Mouse (Mus musculus): ENCODE data around the gene Mapk14.

The Mapk14 gene

DNA sequence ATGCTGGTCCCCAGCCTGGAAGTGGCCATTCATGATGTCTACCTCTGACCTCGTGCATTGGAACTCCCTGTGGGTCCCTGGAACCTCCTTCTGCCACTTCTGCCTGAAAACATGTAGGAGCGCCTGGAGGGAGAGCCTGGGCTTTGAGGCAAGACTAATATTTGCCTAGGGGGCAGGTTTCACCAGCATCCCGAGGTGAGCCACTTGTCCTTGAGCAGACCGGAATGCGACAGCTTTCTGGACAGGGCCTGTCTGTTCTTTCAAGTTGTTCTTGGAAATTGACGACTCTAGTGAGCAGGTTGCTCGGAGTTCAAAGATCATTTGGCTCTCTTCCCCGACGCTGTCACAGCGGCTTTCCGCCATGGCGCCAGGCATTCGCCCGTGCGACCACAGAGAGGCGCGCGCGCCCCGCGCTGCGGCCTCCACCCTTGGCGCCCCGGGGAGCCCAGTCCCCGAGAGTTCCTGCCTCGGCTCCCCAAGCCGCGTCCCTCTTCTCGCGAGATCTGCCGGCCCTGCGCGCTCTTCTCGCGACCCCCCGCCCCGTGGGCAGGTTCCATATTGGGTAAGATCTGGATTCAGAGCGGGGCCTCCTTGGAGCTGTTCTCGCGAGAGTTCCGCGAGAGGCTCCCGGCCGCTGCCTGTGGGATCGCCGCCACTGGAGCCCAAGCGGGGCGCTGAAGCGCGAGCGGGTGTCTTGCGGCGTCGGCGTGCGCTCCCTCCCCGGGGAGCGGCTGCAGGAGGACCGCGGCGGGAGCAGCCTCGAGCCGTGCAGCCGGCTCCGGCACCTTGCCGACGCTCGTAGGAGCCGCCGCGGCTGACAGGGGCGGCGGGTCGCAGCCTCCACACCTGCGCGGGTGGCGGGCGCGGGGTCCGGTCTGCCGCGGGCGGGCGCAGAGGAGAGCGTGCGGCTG is at the start of gene Mapk14:
Gene Mapk14, plus strand, starts transcription at position 554 of the 911 bp plus-strand sequence.
- DNase-seq (ENCODE audit: low spot score) = peak; percentile 100

DNA sequence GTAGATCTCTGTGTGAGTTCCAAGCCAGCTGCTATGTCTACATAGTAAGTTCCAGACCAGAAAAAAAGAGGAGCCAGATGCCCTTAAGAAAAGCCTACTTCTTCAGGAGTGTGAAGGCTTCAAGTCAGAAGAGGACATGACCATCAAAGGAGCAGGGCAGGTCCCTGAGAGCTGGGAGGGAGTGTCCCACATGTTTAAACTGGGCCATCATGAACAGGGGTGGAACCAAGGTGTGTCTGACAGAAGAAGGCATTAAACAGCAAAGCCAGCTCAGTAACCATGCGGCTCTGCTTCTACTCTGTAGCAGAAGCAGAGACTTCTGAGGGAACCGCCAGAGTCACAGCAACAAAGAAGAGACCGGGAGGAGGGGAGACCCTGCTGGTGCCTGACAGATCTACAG is 47.4 kb upstream of the Mapk14 start:
- no peak for DNase-seq (ENCODE audit: low spot score)

DNA sequence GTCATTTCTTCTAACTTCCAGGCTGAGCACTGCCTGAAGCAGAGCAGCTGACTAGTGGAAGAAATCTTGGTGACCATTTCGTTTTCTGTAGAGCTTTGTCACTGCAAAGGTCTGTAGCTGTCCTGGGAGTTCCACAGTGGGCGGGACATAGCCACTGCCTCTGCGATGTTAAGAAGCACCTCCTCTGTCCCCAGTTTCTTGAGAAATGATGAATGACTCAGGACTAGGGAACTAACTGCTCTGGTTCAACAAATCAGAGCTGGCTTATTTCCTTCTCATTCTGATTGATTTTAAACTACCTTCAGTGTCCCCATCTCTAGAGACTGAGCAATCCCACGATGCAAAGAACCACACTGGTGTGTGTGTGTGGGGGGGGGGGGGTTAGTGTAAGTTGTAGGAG is 47.0 kb upstream of the Mapk14 start:
- no peak for DNase-seq (ENCODE audit: low spot score)

DNA sequence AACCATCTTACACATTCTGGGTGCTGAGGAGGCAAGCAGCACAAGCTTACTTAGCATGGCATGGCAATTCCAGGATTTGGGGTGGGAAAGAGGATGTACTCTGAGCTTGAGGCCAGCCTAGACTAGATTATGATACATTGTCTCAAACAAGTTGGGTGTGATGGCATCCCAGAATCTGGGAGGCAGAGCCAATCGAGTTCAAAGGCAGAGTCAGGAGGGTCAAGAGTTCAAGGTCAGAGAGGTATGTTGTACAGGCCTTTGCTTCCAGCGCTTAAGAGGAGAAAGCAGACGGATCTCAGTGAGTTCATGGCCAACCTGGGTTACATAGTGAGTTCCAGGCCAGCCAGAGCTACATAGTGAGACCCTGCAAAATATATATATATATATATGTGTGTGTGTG is 44.9 kb upstream of the Mapk14 start:
- DNase-seq (ENCODE audit: low spot score) = no peak

DNA sequence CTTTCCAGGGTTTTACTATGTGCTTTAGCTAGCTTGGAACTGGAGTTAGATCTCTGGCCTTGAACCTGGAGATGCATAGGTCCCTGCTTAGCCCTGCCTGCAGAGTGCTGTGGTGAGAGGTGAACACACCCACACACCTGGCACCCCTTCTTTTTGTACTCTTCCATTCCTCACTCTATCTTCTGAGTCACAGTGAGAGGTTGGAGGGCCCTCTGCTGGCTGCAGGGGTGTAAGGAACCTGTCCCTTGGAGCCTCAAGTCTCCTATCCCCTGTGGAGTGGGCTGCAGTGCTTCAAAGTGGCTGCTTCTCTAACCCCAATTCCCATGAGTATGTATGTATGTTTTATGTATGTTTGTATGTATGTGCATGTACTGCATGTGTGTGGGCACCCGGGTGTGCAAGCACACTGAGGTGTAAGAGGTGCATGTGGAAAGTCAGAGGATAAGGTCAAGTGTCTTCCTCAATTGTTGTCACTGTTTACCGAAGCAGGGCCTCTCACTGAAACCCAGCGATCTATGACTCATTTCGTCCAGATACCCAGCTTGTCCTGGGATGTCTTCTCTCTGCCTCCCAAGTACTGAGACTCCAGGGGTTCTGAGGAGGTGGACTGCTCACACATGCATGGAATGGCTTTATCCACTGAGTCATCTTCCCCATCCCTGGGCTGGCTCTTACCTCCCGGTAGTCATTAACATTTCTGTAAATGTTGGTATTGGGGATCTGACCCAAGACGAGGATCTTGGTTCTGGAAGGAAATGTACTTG is 42.3 kb upstream of the Mapk14 start:
- peak; percentile 54 for DNase-seq (ENCODE audit: low spot score)

DNA sequence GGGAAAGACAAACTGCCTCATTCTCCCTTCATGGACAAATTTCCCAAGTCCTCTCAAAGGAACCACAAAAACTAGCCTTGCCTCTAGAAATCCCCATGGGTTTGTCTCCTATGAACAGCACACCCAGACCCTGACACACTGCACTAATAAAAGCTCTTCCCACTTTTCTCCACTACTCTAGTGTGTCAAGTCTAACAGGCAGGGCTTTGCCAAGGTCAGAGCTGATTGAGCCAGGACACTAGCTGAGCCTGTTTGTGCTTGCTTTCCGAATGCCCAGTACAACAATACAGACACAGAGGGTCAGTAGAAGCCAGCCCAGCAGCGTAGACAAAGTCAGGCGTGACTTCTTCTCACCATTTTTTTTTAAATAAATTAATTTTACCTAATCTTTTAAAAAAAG is 40.9 kb upstream of the Mapk14 start:
- DNase-seq (ENCODE audit: low spot score) = no peak

DNA sequence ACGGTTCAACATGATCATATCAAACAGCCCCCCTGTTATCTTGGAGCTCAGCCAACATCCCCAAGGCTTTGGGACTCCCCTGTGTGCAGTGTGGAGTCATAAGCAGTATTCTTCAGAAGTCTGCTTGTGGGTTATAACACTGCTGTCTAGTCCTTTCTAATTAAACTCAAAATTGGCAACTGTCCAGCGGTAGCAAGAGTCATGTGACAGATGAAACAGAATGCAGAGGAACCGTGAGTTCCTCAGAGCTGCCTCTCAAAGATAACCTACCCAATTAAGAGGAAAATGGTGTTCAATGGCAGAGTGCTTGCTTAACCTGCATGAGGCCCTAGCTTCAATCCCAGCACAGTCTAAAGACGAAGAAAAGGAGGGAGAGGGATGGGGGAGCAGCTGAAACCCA is 33.2 kb upstream of the Mapk14 start:
- DNase-seq (ENCODE audit: low spot score) = no peak

DNA sequence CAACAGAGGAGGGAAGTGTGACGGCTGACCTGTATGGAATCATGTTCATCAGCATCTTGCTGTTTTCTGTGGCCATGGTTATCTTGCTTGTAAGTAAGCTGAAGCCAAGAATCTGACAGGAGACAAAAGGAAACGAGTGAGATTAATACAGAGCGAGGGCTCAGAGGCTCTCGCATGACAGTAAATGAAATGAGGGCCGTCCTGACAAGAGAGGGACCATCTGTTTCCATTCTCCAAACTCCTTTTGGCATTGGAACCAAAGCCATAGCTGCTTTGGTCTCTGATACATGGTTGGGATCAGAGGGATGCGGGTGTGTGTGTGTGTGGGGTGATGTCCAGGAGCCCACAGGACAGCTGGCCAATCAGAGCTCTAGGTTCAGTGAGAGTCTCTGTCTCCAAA is 31.6 kb upstream of the Mapk14 start:
- no peak for DNase-seq (ENCODE audit: low spot score)

DNA sequence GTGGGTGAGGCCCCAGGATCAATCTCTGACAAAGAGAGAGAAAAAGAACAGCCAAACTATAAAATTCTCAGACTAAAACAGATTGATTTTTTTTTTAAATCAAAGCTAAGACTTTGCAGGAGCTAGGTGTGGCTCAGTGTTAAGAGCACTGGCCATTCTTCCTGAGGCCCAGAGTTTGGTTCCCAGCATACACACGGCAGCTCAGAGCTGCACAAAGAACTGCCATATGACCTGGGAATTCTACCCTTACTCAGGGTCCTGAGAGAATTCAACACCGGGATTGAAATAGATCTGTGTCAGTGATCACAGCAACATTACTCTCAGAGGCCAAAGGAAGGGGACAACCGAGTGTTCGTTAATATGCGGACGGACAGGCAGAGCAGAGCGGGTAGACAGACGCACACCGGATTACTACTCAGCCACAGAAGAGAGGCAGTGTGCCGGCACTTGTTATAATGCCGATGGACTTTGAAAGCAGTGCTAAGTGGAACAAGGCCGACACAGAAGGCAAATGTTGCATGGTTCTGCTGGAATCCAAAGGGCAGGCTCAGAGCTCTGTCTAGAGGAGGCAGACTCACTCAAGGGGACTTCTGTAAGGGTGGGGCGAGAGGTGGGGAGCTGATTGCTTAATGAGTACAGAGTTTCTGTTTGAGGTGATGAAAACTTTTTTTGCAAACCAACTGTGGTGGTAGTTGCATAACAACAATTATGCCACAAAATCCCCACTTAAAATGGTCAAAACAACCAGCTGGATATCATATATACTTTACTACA is 8.6 kb upstream of the Mapk14 start:
- no peak for DNase-seq (ENCODE audit: low spot score)

DNA sequence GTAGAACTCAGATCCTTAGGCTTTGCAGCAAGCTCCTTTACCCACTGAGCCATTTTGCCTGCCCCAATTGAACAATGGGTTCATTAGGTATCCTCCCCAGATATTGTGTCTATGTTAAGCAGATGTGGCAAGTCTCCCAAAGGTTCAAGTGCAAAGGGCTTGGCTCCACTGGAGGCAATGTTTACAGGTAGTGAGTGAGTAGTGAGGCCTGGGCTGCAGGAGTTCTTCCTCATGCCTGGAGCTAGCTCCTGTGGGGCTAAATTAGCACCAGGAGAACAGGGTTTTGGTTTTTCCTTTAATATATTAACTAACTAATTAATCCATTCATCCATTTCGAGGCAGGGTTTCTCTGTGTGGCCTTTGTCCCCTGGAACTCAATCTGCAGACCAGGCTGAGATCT is 7.5 kb upstream of the Mapk14 start:
- DNase-seq (ENCODE audit: low spot score) = no peak

DNA sequence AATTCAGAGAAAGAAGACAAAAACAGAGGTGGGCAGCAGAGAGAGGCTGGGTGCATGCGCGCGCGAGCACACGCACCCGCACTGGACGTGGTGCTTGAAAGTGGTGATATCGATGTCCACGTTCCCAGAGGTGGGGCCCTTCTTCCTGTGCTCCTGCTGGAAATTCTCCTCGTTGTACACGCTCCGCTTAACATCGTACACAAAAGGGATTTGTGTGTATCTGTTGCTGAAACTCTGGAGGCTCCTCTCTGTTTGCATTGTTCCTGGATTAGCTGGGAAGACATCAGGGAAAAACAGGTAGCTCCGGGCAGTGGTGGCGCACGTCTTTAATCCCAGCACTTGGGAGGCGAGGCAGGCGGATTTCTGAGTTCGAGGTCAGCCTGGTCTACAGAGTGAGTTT is 6.5 kb upstream of the Mapk14 start:
- no peak for DNase-seq (ENCODE audit: low spot score)

DNA sequence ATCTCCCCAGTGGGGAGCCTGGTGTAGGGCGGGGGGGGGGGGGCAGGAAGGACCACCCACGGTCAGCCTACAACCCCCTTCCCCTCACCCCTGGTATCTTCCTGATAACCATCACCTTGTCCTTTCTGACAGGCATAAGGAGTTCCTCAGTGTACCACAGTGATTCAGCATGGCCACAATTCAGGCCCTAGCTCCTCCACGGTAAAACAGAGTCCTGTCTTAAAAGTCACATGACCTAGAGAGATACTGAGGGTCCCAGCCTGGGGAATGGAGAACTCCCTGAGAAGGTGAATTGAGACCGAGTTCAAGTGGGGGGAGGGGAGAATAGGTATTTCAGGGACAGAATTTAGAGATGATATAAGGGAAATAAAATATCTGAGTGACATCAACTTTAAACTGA is 3.8 kb upstream of the Mapk14 start:
- no peak for DNase-seq (ENCODE audit: low spot score)

DNA sequence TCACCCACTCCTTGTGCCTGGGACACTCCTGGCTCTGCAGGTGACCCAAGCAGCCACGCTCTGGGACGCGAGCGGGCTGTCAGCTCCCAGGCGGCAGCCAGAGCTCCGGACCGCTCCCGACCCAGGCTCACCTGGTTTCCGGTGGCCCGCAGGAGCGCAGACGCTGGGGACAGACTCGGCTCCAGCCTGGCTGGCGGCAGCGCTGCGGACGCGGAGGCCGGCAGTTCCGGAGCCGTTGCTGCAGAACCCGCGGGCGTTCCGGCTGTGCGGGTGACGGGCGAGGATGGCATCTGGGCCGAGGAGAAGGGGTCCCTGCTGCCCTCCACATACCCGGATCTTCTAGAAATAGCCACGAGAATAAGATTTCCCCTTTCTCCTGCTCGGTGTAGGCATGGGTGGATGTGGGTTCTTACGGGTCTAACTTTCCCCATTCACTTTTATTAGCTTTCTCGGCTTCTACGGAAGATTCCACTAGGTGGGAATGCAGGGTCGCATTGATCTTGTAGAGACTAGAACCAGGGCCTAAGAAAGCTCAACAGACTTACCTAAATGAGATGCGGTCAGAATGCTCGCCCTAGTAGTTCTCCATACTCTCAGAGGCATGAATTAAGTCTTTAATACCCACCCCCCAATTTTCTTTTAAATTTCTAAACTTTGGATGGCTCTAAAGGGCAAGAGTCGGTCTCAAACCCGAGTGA is 1.4 kb upstream of the Mapk14 start, which contains the start of gene Slc26a8:
Gene Slc26a8, minus strand, starts transcription at position 648 of the 698 bp plus-strand sequence.
- no peak for DNase-seq (ENCODE audit: low spot score)

DNA sequence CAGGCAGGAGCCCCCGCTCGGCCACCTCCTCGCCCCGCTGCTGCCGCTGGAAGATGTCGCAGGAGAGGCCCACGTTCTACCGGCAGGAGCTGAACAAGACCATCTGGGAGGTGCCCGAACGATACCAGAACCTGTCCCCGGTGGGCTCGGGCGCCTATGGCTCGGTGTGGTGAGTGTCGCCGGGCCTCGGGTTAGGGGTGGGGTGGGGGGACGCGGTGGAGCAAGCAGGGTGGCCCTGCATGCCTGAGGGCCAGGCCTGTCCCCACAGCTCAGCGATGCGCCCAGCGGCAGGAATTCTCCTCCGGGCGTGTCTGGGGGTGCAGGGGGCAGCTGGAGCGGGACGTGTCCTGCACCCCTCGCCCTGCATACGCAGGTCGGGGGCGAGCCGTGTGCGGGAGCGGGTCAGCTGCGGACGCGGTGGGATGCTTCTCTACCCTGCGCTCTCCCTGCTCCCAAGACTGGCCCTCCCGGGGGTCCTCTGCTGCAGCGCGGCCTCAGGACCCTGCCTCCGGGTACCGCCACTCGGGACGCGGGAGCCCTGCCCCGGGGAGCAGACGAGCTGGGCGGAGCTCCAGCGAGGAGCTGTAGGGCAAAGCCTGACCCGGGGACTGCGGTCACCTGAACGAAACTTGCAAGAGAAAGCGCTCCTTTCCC is 685 bp downstream of the Mapk14 start:
- DNase-seq (ENCODE audit: low spot score) = peak; percentile 49

DNA sequence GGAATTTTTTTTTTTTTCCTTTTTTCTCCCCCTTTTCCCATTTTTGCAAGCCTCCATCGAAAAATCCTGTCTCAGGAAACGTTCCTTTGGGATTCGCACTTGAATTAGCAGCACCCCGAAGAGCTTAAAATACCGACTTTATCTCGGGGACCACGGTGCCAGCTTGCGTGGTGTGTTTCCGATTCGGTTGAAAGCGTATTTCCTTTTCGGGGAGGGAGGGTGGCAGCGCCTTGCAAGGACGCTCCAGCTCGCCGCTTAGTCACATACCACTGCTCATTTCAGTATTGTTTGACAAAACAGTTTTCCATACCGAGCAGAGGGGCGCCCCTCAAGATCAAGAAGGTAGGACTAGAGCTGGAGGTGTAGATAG is 1.2 kb downstream of the Mapk14 start:
- DNase-seq (ENCODE audit: low spot score) = peak; percentile 62

DNA sequence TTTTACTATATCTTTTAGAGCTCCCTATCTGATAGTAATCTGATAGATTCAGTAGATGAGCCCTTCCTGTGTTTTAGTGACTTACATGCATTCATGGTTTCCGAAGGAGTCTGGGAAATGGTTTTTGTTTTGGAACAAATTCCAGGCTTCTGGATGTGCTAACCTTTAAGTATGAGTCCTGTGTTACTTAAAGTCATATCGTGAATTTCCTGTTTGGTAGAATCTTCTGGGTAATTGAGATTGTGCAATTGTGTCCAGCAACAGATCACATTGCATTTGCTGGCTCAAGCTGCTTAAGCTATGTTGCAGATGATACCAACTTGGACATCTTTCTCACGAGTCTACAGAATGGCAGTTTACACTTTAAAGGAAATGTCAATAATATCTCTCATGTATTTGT is 2.0 kb downstream of the Mapk14 start:
- DNase-seq (ENCODE audit: low spot score) = peak; percentile 77

DNA sequence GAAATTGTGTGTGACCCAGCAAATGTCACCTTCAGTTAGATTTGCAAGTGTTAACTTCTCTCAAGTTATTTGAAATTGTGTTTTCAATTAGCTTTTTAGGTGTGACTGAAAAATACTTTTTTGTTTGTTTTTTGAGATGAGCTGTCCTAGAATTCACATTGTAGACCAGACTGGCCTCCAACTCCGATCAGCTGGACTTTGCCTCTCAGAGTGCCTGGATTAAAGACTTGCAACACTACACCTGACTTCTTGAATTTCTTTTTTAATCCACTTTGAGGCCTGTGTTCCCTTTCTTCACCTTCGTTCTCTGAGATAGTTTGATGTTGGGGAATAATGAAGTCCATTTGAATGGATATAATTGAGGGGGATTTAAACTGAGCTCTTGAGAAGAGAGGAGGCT is 2.9 kb downstream of the Mapk14 start:
- no peak for DNase-seq (ENCODE audit: low spot score)

DNA sequence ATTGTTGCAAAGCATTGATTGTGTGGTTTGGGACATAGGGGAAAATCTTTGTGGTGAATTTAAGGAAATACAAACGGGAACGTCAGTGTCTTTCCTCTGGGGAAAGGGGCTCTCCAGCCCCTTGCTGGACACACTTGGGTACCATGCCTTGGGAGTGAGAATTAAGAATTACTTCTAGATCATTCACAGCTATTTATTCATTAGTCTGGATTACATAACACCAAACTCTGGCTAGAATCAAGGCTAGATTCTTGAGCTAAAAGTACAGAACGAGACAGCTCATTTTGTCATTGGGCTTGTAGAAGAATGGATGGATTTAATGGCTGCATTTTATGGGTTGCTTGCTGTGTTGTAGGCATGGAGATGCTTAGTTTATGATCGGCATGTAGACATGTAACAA is 3.7 kb downstream of the Mapk14 start:
- DNase-seq (ENCODE audit: low spot score) = no peak

DNA sequence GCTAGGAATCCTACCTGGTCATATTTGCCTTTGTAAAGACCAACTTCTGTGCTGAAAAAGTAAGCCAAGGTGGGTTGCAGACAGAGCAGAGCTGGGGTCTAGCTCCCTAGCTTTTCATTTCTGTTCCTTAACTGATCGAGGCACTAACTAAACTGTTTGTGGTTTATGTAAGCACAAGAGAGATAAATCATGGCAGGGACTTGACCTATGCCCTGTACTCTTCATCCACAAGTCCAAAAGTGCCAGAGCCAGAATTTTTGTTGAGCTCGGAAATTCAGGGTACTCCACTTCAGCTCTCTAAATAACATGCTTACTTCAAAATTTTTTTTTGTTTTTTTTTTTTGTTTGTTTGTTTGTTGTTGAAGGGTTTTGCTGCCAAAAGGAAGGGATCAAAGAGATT is 5.5 kb downstream of the Mapk14 start:
- peak; percentile 69 for DNase-seq (ENCODE audit: low spot score)

DNA sequence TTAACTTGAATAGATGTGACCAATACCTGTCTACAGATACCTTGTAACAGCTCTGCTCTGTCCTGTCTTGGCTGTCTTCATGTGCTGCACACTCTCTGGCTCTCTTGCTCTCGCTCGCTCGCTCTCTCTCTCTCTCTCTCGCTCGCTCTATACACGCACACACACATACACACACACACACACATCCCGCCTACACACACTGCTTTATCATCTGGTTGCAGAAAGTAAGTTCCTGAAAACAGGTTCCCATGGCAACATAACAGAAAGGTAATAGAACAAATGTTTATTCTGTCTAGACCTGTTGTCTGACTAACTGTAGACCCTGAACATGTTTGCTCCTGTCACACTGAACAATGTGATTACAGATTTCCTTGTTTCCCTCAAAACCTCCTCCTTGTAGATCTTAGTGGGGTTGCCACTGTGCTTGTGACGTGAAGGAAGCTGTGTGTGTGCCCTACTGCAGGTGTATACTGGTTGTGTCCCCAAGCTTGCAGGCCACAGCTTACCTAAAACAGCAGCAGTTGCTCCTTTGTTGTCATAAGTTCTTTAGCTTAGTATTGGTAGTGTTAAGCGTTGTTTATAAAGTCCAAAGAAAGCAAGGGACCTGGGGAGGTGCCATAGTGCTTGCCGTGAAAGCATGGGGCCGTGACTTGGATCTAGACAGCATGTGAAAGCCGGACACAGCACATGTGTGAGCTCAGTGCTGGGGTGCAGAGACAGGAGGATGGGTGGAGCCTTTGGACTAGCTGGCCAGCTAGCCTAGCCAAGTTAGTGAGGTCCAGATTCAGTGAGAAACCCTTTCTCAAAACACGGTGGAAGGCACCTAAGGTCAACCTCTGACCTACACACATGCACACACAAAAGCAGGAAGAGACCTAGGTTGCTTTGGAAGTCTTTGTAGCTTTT is 6.4 kb downstream of the Mapk14 start:
- DNase-seq (ENCODE audit: low spot score) = peak; percentile 49

All from adipocyte (in vitro differentiated cells).